Mouse (Mus musculus) testis, adult 2 months (tissue): ENCODE results near the gene Ccdc194.

Source experiments
- CTCF ChIP-seq: fragments of 200-500 bp; IDR thresholded peaks from 2 replicates; pipeline ENCODE4 v1.5.1; 2012; ENCODE audit warnings: low read depth, mild to moderate bottlenecking, inconsistent platforms, low read length, moderate library complexity; ENCODE audit not compliant: control insufficient read depth, insufficient read depth, insufficient replicate concordance
- POLR2A ChIP-seq: fragments of 200-500 bp; IDR thresholded peaks from 2 replicates; pipeline ENCODE4 v1.6.1; 2012; ENCODE audit warnings: low read depth, mild to moderate bottlenecking, inconsistent platforms, low read length, moderate library complexity; ENCODE audit not compliant: control insufficient read depth

- TF ChIP-seq POLR2A (no peak), CTCF (no peak)
Observed at GRCm38 (mm10) chr8:71554001-71554400, 28.5 kb upstream of the Ccdc194 start.
